Mouse (Mus musculus) midbrain, embryonic 14.5 days (tissue): Measurements from ENCODE around the gene Avpr1a. TPM values are rescaled to one million over a fixed set of nuclear protein-coding genes. Genes with fewer than 3 reads are reported as not detected.
A peak's percentile ranks its signal among the peaks of the same experiment; 100 is the strongest.

Source experiments
- ATAC-seq: fragments of 200-750 bp; cut with Nextera tagmentation; 2 replicates; pipeline ENCODE4 v1.8.0; 2017; ENCODE audit warnings: moderate number of reproducible peaks, moderate library complexity; ENCODE audit not compliant: low FRiP score, low TSS enrichment
- DNase-seq: peaks from one replicate; pipeline ENCODE4 v3.0.0-alpha.2; 2015
- H3K27ac ChIP-seq: fragments of 300-500 bp; sonication (generic); replicated peaks from 2 replicates; pipeline ENCODE4 v1.5.1; 2014; ENCODE audit warnings: mild to moderate bottlenecking, low read depth, low read length, moderate library complexity
- H3K27me3 ChIP-seq: fragments of 300-500 bp; sonication (generic); 2 replicates; pipeline ENCODE4 v1.6.1; 2014; ENCODE audit warnings: low read length, control low read depth, mixed read lengths; ENCODE audit not compliant: control insufficient read depth, insufficient read depth
- H3K36me3 ChIP-seq: fragments of 300-500 bp; sonication (generic); 2 replicates; pipeline ENCODE4 v1.6.1; 2014; ENCODE audit warnings: low read length, control low read depth; ENCODE audit not compliant: control insufficient read depth, insufficient read depth
- H3K4me1 ChIP-seq: fragments of 300-500 bp; sonication (generic); 2 replicates; pipeline ENCODE4 v1.6.1; 2014; ENCODE audit warnings: mild to moderate bottlenecking, antibody characterized with exemption, low read length, control low read depth; ENCODE audit not compliant: control insufficient read depth, insufficient read depth
- H3K4me2 ChIP-seq: fragments of 300-500 bp; sonication (generic); 2 replicates; pipeline ENCODE4 v1.6.1; 2014; ENCODE audit warnings: mild to moderate bottlenecking, low read length, moderate library complexity
- H3K4me3 ChIP-seq: fragments of 300-500 bp; sonication (generic); replicated peaks from 2 replicates; pipeline ENCODE4 v1.5.1; 2014; ENCODE audit warnings: low read depth, low read length
- H3K9ac ChIP-seq: fragments of 300-500 bp; sonication (generic); replicated peaks from 2 replicates; pipeline ENCODE4 v1.6.1; 2014; ENCODE audit warnings: mild to moderate bottlenecking, low read length, moderate library complexity
- H3K9me3 ChIP-seq: fragments of 300-500 bp; sonication (generic); 2 replicates; pipeline ENCODE4 v1.6.1; 2016; ENCODE audit warnings: low read length, control low read depth, mixed read lengths; ENCODE audit not compliant: control insufficient read depth
- WGBS: fragments of 180-500 bp; shearing (Covaris S2); extraction: QIAGEN DNeasy Blood & Tissue Kit; methylation state at CpG from one replicate; pipeline ENCODE4 v1.1.7; 2014; 5-methylcytosine and 5-hydroxymethylcytosine counted together
- polyA plus RNA-seq: library from polyadenylated mRNA; unstranded; fragments of >200 nt; fragmentation: Nextera tagmentation; extraction: Ambion mirVana; gene quantifications from 2 replicates; pipeline ENCODE4 v1.2.1, GENCODE M21; 2014

The Avpr1a gene
- polyA plus RNA-seq, 1 experiment from 2014 or later = 1.4 TPM

GRCm38 (mm10) chr10:122449856-122450255, 1.6 kb downstream of the Avpr1a start:
- Histone ChIP-seq H3K9me3 (no peaks in the 10 kb centered on the region), H3K27ac (no peak overlapping the region), H3K27me3 (peaks cover 25% of the 10 kb centered on the region), H3K4me3 (peak overlapping the region; percentile 49), H3K4me2 (peak overlapping the region; percentile 92), H3K9ac (no peak overlapping the region), H3K36me3 (no peaks in the 10 kb centered on the region), H3K4me1 (peaks cover 14% of the 10 kb centered on the region; the same call in 1 of the 2 replicates)
- no peak for ATAC-seq
- no peak for DNase-seq

GRCm38 (mm10) chr10:122453466-122453865, 5.2 kb downstream of the Avpr1a start:
- Histone ChIP-seq H3K27me3 (peaks cover 15% of the 10 kb centered on the region), H3K4me1 (peaks cover 11% of the 10 kb centered on the region; the same call in 1 of the 2 replicates), H3K36me3 (no peaks in the 10 kb centered on the region), H3K4me2 (no peak overlapping the region), H3K9ac (no peak overlapping the region), H3K27ac (no peak overlapping the region), H3K9me3 (no peaks in the 10 kb centered on the region), H3K4me3 (no peak overlapping the region)
- ATAC-seq = no peak
- 86% methylated on average over 3 of the region's 3 CpGs for WGBS
- no peak for DNase-seq

GRCm38 (mm10) chr10:122455793-122456192, 7.5 kb downstream of the Avpr1a start:
- WGBS = 90% methylated on average over 11 of the region's 11 CpGs
- no peak for ATAC-seq

GRCm38 (mm10) chr10:122476846-122477245, 28.5 kb downstream of the Avpr1a start:
- Histone ChIP-seq H3K36me3 (no peaks in the 10 kb centered on the region), H3K4me2 (no peak overlapping the region), H3K9me3 (no peaks in the 10 kb centered on the region), H3K27ac (no peak overlapping the region), H3K9ac (no peak overlapping the region), H3K4me1 (no peaks in the 10 kb centered on the region), H3K27me3 (no peaks in the 10 kb centered on the region), H3K4me3 (no peak overlapping the region)
- WGBS = 79% methylated on average over 5 of the region's 5 CpGs
- no peak for ATAC-seq
- DNase-seq = no peak

More at GRCm38 (mm10) chr10:122455793-122456192, 7.5 kb downstream of the Avpr1a start:
- Histone ChIP-seq H3K4me1 (no peaks in the 10 kb centered on the region), H3K4me2 (no peak overlapping the region), H3K36me3 (no peaks in the 10 kb centered on the region), H3K27me3 (no peaks in the 10 kb centered on the region; the same call in 1 of the 2 replicates), H3K9ac (no peak overlapping the region), H3K27ac (no peak overlapping the region), H3K4me3 (no peak overlapping the region), H3K9me3 (no peaks in the 10 kb centered on the region)
- no peak for DNase-seq

GRCm38 (mm10) chr10:122498551-122498950, 50.3 kb downstream of the Avpr1a start:
- no peaks in the 10 kb centered on the region for H3K27me3 ChIP-seq
- no peaks in the 10 kb centered on the region for H3K36me3 ChIP-seq
- H3K27ac ChIP-seq = no peak overlapping the region
- DNase-seq = no peak
- ATAC-seq = no peak
- WGBS = 23% methylated on average over 2 of the region's 2 CpGs
- H3K4me3 ChIP-seq = no peak overlapping the region
- H3K4me1 ChIP-seq = peaks cover 6% of the 10 kb centered on the region
- no peaks in the 10 kb centered on the region for H3K9me3 ChIP-seq
- H3K9ac ChIP-seq = no peak overlapping the region
- no peak overlapping the region for H3K4me2 ChIP-seq

- 6% methylated on average over 6 of the region's 6 CpGs for WGBS
- Histone ChIP-seq H3K4me2 (no peak overlapping the region), H3K4me1 (peaks cover 6% of the 10 kb centered on the region), H3K4me3 (no peak overlapping the region), H3K9me3 (no peaks in the 10 kb centered on the region), H3K27me3 (no peaks in the 10 kb centered on the region), H3K36me3 (no peaks in the 10 kb centered on the region), H3K27ac (no peak overlapping the region), H3K9ac (no peak overlapping the region)
- ATAC-seq (no peak; the same call in 1 of the 2 replicates), DNase-seq (peak; percentile 29)
Measured at GRCm38 (mm10) chr10:122499306-122499705, 51.0 kb downstream of the Avpr1a start.

Other genes with a start within 250 kb of the Avpr1a start
- 19.8 and 23.3 TPM in 2 replicates for gene Ppm1h, start 230.3 kb downstream of the Avpr1a start, polyA plus RNA-seq